Mouse (Mus musculus) hindlimb bud, embryonic 11.5 days (tissue): ENCODE results near the gene Babam2.
"Not testable (repeated sequence)": the region's sequence is repeated elsewhere in the genome, so short reads cannot be mapped to it uniquely, and the experiment has no call there.

Experiments used
- DNase-seq: peaks from one replicate; pipeline ENCODE4 v3.0.0-alpha.2; 2012; ENCODE audit warnings: low read depth, low spot score; ENCODE audit errors: extremely low spot score

Babam2 gene

DNA sequence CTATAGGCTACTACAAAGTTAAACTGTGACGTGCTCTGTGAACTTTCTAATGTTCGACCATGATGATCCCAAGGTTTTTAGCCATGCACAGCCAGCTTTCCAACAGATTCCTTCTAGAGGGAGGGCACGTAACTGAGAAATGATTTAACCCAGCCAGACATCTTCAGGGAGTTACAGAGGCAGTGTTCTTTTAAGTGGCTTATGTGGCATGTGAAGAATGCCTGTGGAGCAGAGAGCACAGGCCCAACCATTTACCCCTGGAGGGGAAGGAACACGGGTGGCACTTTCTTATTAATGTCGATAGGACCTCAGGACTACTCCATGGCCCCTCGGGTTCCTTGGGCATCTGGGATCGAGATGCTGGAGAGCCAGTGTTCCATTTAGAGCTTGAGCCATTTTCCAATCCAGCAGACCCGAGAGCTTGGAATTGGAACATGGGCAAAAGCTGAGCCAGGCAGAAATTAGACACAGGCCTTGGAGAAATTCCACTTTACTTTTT is 233.7 kb downstream of the Babam2 start:
- DNase-seq: no peak

DNA sequence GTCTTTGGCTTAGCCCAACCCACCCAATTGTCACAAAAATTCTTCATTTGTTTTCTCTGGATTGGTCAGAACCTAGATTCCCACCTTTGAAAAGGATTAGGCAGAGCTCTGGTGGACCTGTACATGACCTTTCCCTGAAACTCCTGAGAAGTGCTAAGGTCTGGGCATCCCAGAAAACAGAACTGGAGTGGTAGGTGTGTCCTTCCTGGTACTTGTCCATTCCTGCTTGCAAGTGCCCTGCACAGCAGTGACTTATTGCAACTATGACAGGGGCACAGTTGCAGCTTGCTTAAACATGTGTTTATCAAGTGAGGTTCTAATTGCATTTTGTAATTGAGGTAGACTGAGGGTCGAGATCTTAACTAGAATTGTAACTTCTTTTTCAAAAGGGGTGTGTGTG is 234.2 kb downstream of the Babam2 start:
- no peak for DNase-seq

DNA sequence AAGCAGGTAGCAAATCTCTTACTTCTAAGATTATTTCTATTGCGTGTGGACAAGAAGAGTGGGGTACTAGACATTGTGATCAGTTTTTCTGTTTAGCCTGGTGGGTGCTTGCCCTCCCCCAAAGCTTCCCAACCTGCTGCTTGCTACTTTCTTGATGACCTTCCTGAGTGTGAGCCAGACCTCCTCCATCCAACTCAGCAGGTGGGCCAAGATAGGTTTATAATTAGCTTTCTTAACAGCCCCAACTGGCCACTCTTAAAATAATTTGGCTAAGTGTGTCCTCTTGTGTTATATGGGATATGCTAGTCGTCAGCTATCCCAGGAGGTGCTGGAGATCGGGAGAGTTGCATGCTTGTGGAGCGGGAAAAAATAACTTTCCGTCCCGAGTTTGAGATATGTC is 235.8 kb downstream of the Babam2 start:
- DNase-seq: no peak

DNA sequence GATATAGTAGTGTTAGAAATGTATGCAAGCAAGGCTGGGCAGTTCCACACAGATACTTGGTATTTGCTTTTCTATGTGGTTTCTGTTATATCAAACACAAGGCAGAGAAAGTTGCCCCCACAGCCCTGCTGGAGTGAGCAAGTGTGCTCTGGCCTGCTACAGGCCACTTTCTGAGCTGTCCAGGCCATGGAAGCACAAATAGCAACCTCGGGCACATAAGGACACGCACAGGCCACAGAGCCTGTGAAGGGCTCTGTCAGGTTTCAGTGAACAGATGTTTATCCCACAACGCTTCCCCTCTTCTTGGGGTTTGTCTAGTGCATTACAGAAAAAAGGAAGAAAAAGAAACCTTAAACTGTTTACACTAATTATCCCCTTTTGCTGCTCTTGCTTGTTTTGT is 236.9 kb downstream of the Babam2 start:
- no peak for DNase-seq

DNA sequence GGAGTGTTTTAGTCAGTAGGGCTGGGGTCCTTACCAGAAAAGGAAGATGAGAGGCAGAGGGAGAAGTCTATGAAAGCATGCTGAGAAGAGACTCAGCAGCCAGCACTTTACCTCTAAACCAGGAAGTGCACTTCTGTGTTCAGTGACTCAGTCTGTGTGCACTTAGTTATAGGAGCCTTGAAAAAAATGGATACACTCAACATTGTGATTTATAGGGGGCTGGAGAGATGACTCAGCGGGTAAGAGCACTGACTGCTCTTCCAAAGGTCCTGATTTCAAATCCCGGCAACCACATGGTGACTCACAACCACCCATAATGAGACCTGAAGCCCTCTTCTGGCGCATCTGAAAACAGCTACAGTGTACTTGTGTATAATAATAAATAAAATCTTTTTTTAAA is 238.5 kb downstream of the Babam2 start:
- DNase-seq: no peak

DNA sequence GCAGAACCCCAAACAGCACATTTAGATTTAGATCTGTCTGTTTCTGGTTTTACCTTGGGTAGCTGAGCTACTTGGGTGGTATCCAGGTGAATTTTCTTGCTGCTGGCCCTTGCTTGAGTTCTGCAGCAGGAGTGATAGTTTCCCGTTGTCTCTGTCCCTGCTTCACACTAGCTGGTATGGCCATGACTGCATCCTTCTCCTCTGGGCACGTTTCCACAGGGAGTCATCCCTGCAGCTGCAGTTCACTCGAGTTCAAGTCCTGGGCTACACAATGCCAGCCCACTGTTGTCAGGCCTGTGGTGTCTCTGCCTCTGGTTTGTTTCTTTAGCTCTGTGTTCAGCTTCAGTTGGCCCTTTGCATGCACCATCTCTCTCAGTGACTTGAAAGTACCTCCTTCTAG is 239.0 kb downstream of the Babam2 start:
- no peak for DNase-seq

DNA sequence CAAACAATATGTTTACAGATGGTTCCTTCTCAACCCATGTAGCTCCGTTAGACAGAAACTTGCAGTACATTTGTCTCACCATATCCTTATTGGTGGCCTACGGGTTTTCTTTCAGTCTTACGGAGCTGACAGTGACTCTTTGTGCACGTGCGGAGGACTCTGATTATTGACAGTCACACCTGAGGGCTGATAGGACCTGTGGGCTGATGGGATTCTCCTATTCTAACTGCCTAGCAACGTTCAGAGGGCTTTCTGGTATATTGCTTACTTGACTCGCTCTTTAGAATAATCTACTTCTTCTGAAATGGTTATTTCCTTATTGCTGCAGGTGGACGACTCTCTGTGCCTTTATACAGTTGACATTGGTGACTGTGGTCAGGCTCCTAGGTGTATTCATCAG is 243.4 kb downstream of the Babam2 start:
- no peak for DNase-seq

DNA sequence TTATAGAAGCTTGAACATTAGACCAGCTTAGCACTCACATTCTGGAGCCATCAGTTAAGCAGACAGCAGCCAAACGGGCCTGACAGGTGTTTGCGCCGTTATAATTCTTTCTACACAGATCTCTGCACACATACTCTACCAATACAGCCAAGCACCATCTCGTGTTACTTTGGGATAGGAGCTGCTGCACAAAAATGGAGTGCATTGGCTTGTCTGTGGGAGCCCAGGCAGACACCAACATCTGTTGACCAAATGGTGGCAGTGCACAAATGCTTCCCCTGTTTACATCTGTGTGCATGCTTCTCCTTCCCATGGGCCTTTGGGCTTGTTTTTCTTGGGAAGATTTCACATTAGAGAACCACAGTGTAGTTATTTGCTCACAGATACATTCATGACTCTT is 249.7 kb downstream of the Babam2 start:
- DNase-seq: no peak

DNA sequence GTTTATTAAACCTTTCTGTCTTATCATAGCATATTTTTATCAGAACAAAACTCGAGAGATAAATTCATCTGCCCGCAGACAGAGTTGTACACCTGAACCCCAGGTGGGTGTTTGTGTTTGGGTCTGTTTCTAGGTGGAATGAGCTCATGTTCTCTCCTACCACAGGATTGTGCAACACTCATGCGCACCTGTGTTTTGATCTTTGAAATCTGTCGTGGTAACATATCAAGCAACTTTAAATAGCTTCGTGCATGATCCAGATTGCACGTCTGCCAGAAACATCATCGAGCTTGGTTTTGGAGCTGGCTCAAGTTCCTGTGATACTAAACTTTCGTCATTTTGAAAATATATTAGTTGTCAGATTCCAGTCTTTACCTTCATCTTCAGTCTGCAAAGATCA is 251.9 kb downstream of the Babam2 start:
- no peak for DNase-seq

DNA sequence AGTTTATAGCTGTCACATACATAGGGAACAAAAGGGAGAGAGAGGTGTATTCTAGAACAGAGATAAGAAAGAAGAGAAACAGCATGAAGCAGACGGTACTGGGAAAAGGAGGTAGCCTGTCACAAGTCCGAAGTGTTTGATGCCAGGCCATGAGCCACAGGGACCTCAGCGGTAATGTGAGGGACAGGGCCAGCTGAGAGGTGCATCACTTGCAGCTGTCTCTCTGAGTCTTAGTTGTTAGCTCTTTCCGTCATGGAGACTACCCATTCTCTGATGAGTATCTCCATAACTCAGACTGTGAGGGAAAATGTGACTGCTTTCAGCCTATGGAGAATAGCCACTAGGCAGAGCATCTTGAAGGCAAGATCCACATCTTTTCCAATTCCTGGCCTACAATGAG is 253.0 kb downstream of the Babam2 start:
- DNase-seq: no peak

DNA sequence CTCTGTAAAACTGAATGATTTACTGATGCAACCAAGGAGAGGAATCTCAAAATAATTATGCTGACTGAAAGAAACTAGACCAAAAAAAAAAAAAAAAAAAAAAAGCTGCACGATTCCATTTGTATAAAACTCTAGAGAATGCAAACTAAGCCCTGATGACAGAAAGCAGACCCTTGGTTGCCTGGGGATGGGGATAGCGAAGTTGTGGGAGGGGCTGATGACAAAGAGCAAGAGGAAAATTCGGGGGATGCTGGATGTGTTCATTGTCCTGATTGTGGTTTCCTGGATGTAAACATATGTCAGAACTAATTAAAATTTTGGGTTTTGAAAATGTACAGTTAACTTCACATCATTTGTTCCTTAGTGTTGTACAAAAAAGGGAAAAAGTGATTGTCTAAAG is 257.7 kb downstream of the Babam2 start:
- no peak for DNase-seq

DNA sequence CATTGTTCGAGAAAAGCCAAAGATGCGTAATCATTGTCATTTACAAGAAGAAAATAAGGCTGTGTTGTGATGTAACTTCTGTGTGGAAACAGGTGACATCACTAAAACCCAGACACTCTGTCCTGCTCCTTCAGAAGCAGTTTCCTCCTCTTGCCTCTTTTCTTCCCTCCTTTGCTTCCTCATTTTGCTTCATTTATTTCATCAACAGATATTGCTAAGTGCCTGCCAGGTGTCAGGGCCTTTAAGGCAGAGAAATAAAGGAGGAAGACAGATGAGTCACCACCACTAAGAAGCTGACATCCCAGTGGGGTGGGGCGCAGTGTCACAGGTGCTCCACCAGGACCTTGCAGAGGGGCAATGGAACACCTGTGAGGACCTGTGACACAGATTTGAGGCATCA is 258.9 kb downstream of the Babam2 start:
- DNase-seq: no peak

DNA sequence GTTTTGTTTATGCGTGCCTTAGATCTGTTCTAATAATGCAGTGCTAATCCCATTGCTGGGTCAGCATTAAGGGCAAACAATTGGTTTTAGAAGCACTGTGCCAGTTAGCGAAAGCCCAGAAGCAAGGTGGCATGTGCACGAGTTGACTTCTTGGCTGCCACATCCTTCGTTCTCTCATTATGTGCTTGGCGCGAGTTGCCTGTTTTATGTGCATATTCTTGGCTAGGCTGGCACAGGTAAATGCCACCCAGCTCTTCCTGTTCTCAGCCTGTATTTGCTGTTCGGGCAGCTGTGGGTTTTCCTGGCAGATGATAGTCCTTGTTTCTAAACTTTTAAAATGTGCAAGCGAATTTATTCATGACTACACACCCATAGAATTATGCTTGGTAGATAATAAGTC is 262.4 kb downstream of the Babam2 start:
- no peak for DNase-seq

DNA sequence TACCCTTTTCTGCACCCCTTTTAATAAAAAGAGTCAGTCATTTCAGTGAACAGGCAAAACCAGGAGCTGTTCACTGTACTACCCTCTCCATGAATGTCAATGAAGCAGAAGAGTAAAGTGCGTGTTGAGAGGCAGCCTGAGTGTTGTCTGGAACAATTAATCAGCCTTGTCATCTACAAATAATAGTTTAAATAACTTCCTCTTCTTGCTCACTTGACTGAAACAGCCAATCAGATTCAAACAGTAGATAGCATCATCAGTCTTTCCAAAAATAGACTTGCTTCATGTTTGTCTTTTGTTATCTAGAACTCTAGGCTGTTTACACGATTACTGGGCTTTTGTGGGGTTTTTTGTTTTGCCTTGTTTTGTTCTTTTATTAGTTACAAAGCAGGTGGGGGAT is 263.9 kb downstream of the Babam2 start:
- no peak for DNase-seq

DNA sequence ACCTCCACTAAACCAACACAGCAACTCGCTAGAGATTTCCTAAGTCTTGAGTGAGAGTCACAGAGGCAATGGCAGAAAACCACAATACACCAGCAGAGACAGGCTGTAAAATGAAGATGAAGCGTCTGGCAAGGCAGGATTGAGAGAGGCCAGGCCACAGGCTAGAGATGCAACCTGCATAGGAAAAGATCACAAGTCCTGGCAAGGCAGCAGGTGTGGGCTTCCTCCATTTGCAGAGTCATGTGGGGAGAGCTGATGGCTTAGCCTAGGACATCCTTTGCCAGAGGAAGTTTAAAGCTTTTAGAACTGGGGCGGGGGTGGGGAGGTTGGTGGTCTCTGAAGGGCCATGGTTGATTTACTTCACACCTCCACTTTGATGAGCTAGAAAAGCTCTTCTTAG is 264.9 kb downstream of the Babam2 start:
- DNase-seq: no peak

DNA sequence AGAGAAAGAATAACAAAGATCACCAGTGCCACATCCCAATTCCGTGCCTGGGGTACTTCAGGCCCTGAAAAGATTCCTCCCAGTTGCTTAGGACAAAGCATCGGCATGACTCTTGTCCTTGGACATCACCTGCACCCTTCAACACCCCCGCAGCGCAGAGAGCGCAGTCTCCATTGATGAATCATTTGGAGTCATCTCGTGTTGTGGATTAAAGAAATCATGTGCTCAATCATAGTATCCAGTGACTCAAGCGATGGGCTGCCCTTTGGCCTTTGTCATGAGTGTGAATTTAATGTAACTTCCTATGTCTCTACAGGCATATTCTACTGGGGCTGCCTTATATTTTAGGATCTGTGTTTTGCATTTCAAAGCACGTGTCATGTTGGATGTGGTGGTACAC is 265.9 kb downstream of the Babam2 start:
- DNase-seq: no peak

DNA sequence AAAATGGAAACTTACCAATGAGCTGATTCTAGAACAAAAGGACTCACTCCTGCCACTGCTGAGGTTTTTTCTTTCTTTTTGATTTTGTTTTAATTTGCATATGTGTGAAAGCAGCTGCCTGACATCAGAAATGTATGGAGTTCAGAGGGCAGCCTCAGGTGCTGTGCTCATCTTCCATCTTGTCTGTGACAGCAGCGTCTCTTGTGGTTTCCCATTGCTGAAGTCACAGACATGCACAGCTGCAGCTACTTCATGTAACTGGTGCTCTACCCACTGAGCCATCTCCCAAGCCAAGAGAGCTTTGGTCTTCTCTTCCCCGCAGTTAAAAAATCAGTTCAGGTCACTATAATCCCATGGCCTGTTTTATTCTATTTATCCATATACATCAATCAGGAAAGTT is 266.4 kb downstream of the Babam2 start:
- DNase-seq: no peak

DNA sequence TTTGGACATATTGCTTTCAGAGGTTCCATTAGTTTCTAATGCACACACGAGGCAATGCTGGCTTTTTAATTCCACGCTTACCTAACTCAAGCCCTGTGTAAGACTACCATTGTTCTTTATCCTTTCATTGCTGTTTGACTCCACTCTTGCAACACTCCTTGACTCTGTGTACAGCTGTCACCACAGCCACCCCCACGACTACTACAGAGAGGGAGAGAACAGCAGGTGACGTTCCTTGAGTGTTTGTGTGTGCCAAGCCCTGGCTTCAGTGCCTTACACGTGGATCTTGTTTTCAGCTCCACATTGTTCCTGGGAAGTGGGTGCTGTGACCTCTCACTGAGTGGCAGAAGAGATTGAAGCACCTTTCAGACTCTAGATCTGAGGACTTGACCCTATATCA is 269.3 kb downstream of the Babam2 start:
- no peak for DNase-seq

DNA sequence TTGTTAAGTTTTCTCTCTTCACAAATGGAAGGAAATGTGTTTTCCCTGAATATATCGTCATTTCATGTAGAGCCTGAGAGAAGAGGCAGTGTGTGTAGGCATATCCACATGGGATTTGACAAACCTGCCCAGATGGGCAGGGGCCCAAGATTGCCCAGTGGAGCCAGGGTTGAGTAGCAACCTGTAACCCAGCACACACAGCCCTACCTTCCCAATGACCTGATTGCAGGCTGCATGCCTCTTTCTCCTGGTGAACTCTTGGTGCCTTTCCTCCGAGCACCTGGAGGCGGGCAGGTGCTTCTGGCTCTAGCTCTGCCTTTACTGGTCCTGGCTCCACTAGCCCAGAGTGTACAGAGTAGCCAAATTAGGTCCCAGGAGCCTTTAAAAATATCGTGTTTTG is 270.0 kb downstream of the Babam2 start:
- DNase-seq: no peak

DNA sequence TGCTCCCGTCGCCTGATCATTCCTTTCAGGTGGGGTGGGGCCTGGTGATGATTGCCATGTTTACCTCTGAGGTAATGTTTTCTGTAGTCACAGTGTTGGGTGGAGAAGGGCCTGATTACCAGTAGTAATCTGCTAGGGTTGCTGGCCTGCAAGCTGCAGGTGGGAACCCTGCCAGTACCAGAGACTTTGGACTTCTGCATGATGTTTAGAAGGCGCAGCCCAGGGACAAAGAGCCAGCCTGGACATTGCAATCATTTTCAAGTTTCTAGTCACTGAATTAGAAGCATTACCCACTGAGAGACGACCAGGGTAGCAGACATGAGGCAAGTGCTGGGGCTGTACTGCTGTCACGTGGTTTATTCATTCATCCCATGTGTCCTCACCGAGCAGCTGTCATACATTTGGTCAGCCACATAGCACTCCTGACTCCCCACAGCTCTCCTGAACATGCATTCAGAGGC is 270.6 kb downstream of the Babam2 start:
- DNase-seq: no peak

DNA sequence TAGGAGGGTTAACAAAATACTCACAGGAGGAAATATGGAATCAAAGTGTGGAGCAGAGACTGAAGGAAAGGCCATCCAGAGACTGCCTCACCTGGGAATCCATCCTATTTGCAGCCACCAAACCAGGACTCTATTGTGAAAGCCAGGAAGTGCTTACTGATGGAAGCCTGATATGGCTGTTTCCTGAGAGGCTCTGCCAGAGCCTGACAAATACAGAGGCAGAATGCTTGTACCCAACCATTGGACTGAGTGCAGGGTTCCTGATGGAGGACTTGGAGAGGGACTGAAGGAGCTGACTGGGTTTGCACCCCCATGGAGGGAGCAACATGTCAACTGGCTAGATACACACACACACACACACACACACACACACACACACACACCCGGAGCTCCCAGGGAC is 274.9 kb downstream of the Babam2 start:
- DNase-seq: not testable (repeated sequence)

DNA sequence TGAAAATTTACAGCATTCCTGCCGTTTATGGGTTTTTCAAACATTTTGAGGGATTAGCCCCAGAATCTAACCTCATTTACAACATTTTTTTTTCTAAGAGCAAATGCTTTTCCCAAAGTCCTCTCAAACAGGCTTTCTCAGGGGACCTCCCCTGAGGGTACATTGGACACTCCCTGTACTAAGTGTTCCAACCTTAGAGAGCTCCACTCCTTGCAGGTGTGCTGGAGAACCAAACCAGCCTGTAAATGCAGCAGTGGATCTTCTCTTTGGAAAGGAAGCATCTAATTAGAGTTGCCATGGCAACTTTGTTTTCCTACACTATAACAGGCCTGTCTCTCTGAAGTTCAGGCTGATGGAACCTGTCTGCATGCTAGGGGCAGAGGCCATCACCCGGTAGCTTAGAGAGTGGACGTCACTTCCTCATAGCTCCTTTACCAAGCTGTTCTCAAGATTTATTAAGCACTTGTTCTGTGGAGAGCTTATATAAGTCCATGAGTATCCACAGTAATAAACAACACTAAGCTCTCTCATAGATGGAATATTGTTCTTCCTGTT is 277.2 kb downstream of the Babam2 start:
- peak; percentile 18 for DNase-seq

DNA sequence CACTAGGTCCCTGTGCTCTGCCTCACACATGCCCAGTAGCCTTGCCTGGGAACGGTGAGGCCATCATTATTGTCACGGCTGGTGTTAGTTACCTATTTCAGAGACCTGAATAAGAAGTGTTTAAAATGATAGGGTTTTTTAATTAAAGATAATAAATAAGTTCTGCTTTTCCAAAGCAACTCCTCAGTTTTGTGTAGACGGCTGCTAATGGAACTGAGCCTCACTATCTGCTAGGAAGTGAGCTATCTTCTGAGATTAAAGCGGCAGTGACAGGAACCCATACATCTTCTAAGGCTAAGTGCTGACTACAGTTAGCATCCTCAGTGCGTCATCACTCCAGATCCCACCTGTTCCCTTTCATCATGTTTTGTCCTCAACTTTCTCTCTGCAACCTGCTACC is 284.6 kb downstream of the Babam2 start:
- DNase-seq: no peak

DNA sequence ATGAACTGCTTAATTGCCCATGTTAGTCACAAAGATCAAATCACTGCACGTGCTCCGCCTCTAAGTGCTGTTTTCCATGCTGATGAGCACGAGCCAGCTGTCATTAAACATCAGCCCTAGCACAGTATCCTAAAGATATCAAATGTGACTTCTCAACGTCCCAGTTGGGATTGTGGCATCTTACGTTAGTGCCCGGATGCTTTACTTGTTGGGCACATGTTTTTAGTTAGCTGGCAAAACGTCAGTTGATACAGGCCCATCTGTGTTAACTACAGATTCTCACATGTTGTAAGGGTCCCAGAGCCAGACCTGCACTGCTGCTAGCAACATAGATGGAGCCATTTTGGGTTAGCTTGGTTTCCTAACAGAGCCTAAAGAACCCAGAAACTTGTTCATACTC is 285.7 kb downstream of the Babam2 start:
- DNase-seq: no peak
